Mouse (Mus musculus) CH12.LX (cell line): ENCODE measurements around the gene Ccdc6. TPM values are rescaled to one million over a fixed set of nuclear protein-coding genes. Genes with fewer than 3 reads are reported as not detected.

Source experiments
- DNase-seq: peaks from one replicate; pipeline ENCODE4 v3.0.0-alpha.2; 2013; ENCODE audit errors: extremely low read depth
- H3K27ac ChIP-seq: 2 replicates; pipeline ENCODE4 v1.5.1; 2012; ENCODE audit warnings: low read depth, mild to moderate bottlenecking, control low read depth, moderate library complexity; ENCODE audit not compliant: insufficient read depth
- H3K27me3 ChIP-seq: replicated peaks from 2 replicates; pipeline ENCODE3; 2012; ENCODE audit warnings: inconsistent platforms
- H3K36me3 ChIP-seq, 2 experiments: replicated peaks in 1 of 2; 2 replicates each; pipeline versions ENCODE3 to v1.6.1; 2012; ENCODE audit warnings: inconsistent platforms in 1 of 2, low read length in 1 of 2, mild to moderate bottlenecking in 1 of 2, mixed read lengths in 1 of 2, moderate library complexity in 1 of 2; ENCODE audit not compliant: control insufficient read depth in 1 of 2, insufficient read depth in 1 of 2
- H3K4me1 ChIP-seq, 2 experiments: 2 replicates each; pipeline ENCODE4 v1.6.1; 2012; ENCODE audit warnings: inconsistent platforms in 1 of 2, moderate library complexity in 1 of 2; ENCODE audit not compliant: insufficient read depth in 2 of 2, control insufficient read depth in 1 of 2
- H3K4me2 ChIP-seq: 2 replicates; pipeline ENCODE4 v1.6.1; 2012; ENCODE audit warnings: low read depth, mild to moderate bottlenecking, control low read depth; ENCODE audit not compliant: poor library complexity, insufficient read depth, severe bottlenecking
- H3K4me3 ChIP-seq, 3 experiments: fragments of 150-350 bp in 1 of 3; sonication (generic) in 1 of 3; replicated peaks in 1 of 3; 2 replicates each; pipeline versions ENCODE3 to v1.5.1; 2011 to 2012; ENCODE audit warnings: low read depth in 2 of 3, low read length in 2 of 3, mild to moderate bottlenecking in 2 of 3, moderate library complexity in 2 of 3, control low read depth in 1 of 3, improper control_type of control experiment in 1 of 3, inconsistent platforms in 1 of 3, mixed read lengths in 1 of 3; ENCODE audit not compliant: poor library complexity in 1 of 3
- H3K79me2 ChIP-seq: replicated peaks from 2 replicates; pipeline ENCODE4 v1.6.1; 2012; ENCODE audit warnings: mild to moderate bottlenecking, moderate library complexity; ENCODE audit not compliant: control insufficient read depth, poor library complexity, insufficient read depth, severe bottlenecking; ENCODE audit errors: extremely low read depth
- H3K9ac ChIP-seq: 2 replicates; pipeline ENCODE4 v1.6.1; 2012; ENCODE audit warnings: low read depth, mild to moderate bottlenecking, control low read depth, moderate library complexity; ENCODE audit not compliant: insufficient read depth
- H3K9me3 ChIP-seq: replicated peaks from 2 replicates; pipeline ENCODE3; 2012; ENCODE audit warnings: low read length, inconsistent platforms, mixed read lengths
- BHLHE40 ChIP-seq: IDR thresholded peaks from 2 replicates; pipeline ENCODE4 v1.6.1; 2011; ENCODE audit warnings: mild to moderate bottlenecking, low read depth, low read length, improper control_type of control experiment
- CHD1 ChIP-seq: IDR thresholded peaks from 2 replicates; pipeline ENCODE4 v1.6.1; 2012; ENCODE audit warnings: low read depth, low read length, improper control_type of control experiment, inconsistent platforms
- CTCF ChIP-seq, 2 experiments: IDR thresholded peaks in 1 of 2; conservative IDR thresholded peaks in 1 of 2; 2 replicates each; pipeline ENCODE4 v1.5.1; 2011 to 2012; ENCODE audit warnings: low read depth in 2 of 2, low read length in 2 of 2, improper control_type of control experiment in 1 of 2, inconsistent platforms in 1 of 2, mild to moderate bottlenecking in 1 of 2, moderate library complexity in 1 of 2
- ELF1 ChIP-seq: IDR thresholded peaks from 2 replicates; pipeline ENCODE4 v1.6.1; 2014; ENCODE audit warnings: low read depth, mild to moderate bottlenecking, inconsistent platforms, low read length, improper control_type of control experiment
- EP300 ChIP-seq: IDR thresholded peaks from 2 replicates; pipeline ENCODE4 v1.6.1; 2011; ENCODE audit warnings: low read length, improper control_type of control experiment
- ETS1 ChIP-seq: conservative IDR thresholded peaks from 2 replicates; pipeline ENCODE4 v1.6.1; 2012; ENCODE audit warnings: low read depth, mild to moderate bottlenecking, inconsistent platforms, low read length, improper control_type of control experiment, moderate library complexity
- HCFC1 ChIP-seq: IDR thresholded peaks from 2 replicates; pipeline ENCODE4 v1.6.1; 2012; ENCODE audit warnings: low read depth, mild to moderate bottlenecking, inconsistent platforms, low read length, improper control_type of control experiment
- IRF4 ChIP-seq: IDR thresholded peaks from 2 replicates; pipeline ENCODE4 v1.6.1; 2014; ENCODE audit warnings: low read depth, mild to moderate bottlenecking, inconsistent platforms, low read length, improper control_type of control experiment
- JUND ChIP-seq: conservative IDR thresholded peaks from 2 replicates; pipeline ENCODE4 v1.6.1; 2011; ENCODE audit warnings: low read depth, low read length, improper control_type of control experiment
- KAT2A ChIP-seq: IDR thresholded peaks from 2 replicates; pipeline ENCODE4 v1.6.1; 2012; ENCODE audit warnings: low read length, improper control_type of control experiment, inconsistent platforms; ENCODE audit not compliant: insufficient replicate concordance
- MEF2A ChIP-seq: IDR thresholded peaks from 2 replicates; pipeline ENCODE4 v1.6.1; 2014; ENCODE audit warnings: low read depth, mild to moderate bottlenecking, inconsistent platforms, low read length, improper control_type of control experiment, borderline replicate concordance
- MXI1 ChIP-seq: IDR thresholded peaks from 2 replicates; pipeline ENCODE4 v1.6.1; 2011; ENCODE audit warnings: mild to moderate bottlenecking, low read depth, low read length, improper control_type of control experiment
- MYC ChIP-seq: IDR thresholded peaks from 2 replicates; pipeline ENCODE4 v1.6.1; 2011; ENCODE audit warnings: low read depth, mild to moderate bottlenecking, improper control_type of control experiment, low read length
- NELFE ChIP-seq: IDR thresholded peaks from 2 replicates; pipeline ENCODE4 v1.6.1; 2011; ENCODE audit warnings: low read depth, low read length, improper control_type of control experiment
- NRF1 ChIP-seq: IDR thresholded peaks from 2 replicates; pipeline ENCODE4 v1.6.1; 2014; ENCODE audit warnings: low read depth, mild to moderate bottlenecking, inconsistent platforms, low read length, improper control_type of control experiment, moderate library complexity
- POLR2A ChIP-seq: IDR thresholded peaks from 2 replicates; pipeline ENCODE4 v1.6.1; 2011; ENCODE audit warnings: low read depth, mild to moderate bottlenecking, improper control_type of control experiment, low read length
- POLR2AphosphoS2 ChIP-seq: IDR thresholded peaks from 2 replicates; pipeline ENCODE4 v1.6.1; 2011; ENCODE audit warnings: low read depth, low read length, improper control_type of control experiment
- RAD21 ChIP-seq: IDR thresholded peaks from 2 replicates; pipeline ENCODE4 v1.6.1; 2011; ENCODE audit warnings: low read depth, mild to moderate bottlenecking, low read length, improper control_type of control experiment, moderate library complexity
- RCOR1 ChIP-seq: conservative IDR thresholded peaks from 2 replicates; pipeline ENCODE4 v1.6.1; 2012; ENCODE audit warnings: low read depth, mild to moderate bottlenecking, inconsistent platforms, low read length, improper control_type of control experiment
- SIN3A ChIP-seq: IDR thresholded peaks from 2 replicates; pipeline ENCODE4 v1.6.1; 2012; ENCODE audit warnings: low read length, improper control_type of control experiment, inconsistent platforms
- SMC3 ChIP-seq: IDR thresholded peaks from 2 replicates; pipeline ENCODE4 v1.6.1; 2011; ENCODE audit warnings: low read depth, low read length, improper control_type of control experiment
- TCF12 ChIP-seq: IDR thresholded peaks from 2 replicates; pipeline ENCODE4 v1.6.1; 2014; ENCODE audit warnings: low read depth, mild to moderate bottlenecking, inconsistent platforms, low read length, improper control_type of control experiment
- UBTF ChIP-seq: IDR thresholded peaks from 2 replicates; pipeline ENCODE4 v1.6.1; 2012; ENCODE audit warnings: low read depth, mild to moderate bottlenecking, inconsistent platforms, low read length, improper control_type of control experiment, moderate library complexity
- USF1 ChIP-seq: IDR thresholded peaks from 2 replicates; pipeline ENCODE4 v1.6.1; 2014; ENCODE audit warnings: low read depth, mild to moderate bottlenecking, inconsistent platforms, low read length, improper control_type of control experiment
- USF2 ChIP-seq: conservative IDR thresholded peaks from 2 replicates; pipeline ENCODE4 v1.6.1; 2011; ENCODE audit warnings: low read depth, low read length, improper control_type of control experiment
- ZC3H11A ChIP-seq: IDR thresholded peaks from 2 replicates; pipeline ENCODE4 v1.6.1; 2012; ENCODE audit warnings: low read depth, mild to moderate bottlenecking, inconsistent platforms, low read length, improper control_type of control experiment
- ZKSCAN1 ChIP-seq: IDR thresholded peaks from 2 replicates; pipeline ENCODE4 v1.6.1; 2012; ENCODE audit warnings: low read depth, inconsistent platforms, low read length, improper control_type of control experiment, borderline replicate concordance
- ZMIZ1 ChIP-seq: IDR thresholded peaks from 2 replicates; pipeline ENCODE4 v1.6.1; 2012; ENCODE audit warnings: low read depth, mild to moderate bottlenecking, inconsistent platforms, low read length, improper control_type of control experiment
- ZNF384 ChIP-seq: IDR thresholded peaks from 2 replicates; pipeline ENCODE4 v1.6.1; 2012; ENCODE audit warnings: low read depth, low read length, improper control_type of control experiment, inconsistent platforms
- dilution Hi-C: fragments of 300-500 bp; cut with MboI; formaldehyde crosslinking; loops from 2 replicates; pipeline ENCODE4 v1.14.3; 2020; ENCODE audit warnings: low sequenced_read_pairs; ENCODE audit not compliant: extremely low pct_unique_long_range_greater_than_20kb, extremely low pct_ligation_motif_present
- in situ Hi-C: fragments of 300-500 bp; cut with MboI; formaldehyde crosslinking; loops from 3 replicates; pipeline ENCODE4 v1.14.3; 2019; ENCODE audit warnings: low sequenced_read_pairs, low pct_ligation_motif_present, low pct_unique_long_range_greater_than_20kb, mixed read lengths
- polyA plus RNA-seq: library from polyadenylated mRNA; unstranded; fragments of >175 nt; gene quantifications from 2 replicates; pipeline ENCODE4 v1.2.1, GENCODE M21; 2012; ENCODE audit warnings: low read depth; ENCODE audit not compliant: insufficient read length
- total RNA-seq, 2 experiments: library from RNA; depleted of rRNA; stranded (reverse); fragments of 300-350 nt in 1 of 2; fragments of >200 nt in 1 of 2; gene quantifications; 2 replicates each; pipeline ENCODE4 v1.2.3; 2012 to 2014

Gene Ccdc6
- total and polyA plus RNA-seq, 3 experiments, result 19.7 to 36.7 (median 33.5) TPM

DNA sequence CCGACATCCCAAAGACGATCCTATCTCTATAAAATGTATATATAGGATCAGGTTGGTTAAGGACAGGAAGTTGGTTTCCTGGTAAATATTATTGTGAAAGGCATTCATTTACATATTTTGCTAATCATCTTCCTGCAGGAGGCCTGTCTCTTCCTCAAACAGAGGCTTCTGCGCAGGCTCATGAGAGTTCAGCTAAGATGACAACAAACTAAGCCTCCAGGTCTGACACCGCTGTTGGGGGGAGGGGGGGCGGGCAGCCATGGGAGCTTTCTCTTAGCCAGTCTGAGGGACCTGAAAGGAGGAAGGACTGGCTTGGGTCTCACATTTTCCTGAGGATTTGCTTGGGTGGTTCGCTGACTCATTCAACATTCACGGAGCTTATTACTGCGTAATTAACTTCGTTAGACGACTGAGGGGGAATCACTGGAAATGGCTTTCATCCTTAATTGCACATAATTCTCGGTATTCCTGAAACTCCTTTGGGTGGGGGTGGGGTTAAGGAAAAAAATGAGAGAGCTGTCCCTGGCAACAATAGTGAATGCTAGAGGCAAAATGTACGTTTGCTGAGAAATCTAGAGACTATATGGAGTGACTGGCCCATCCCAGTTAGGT lies 104.1 kb downstream of the Ccdc6 start:
- Histone ChIP-seq H3K4me1 (peaks cover 2 to 25% of the 10 kb centered on the region in 2 experiments; a peak in 2 of 4 replicates), H3K9ac (no peak overlapping the region), H3K27me3 (no peaks in the 10 kb centered on the region), H3K9me3 (no peaks in the 10 kb centered on the region), H3K27ac (no peak overlapping the region), H3K79me2 (no peaks in the 10 kb centered on the region), H3K4me3 (no peak overlapping the region), H3K36me3 (no peaks in the 10 kb centered on the region), H3K4me2 (no peak overlapping the region)
- dilution Hi-C loops (no loop called here), in situ Hi-C loops (no loop called here)
- no peak for DNase-seq
- no peak for TF ChIP-seq NELFE
- TF ChIP-seq HCFC1, result no peak
- TF ChIP-seq IRF4, result no peak
- TF ChIP-seq RCOR1, result no peak
- no peak for TF ChIP-seq SMC3
- TF ChIP-seq ELF1, result no peak
- TF ChIP-seq RAD21, result no peak
- no peak for TF ChIP-seq CTCF (conservative IDR thresholded peaks at IDR 0.05 in 1 of 2, IDR thresholded peaks at IDR 0.05 in 1 of 2; ENCODE audit: low read depth in 2 of 2, low read length in 2 of 2)
- TF ChIP-seq CHD1, result no peak
- no peak for TF ChIP-seq ZMIZ1
- TF ChIP-seq KAT2A, result no peak
- TF ChIP-seq UBTF, result no peak
- TF ChIP-seq SIN3A, result no peak
- no peak for TF ChIP-seq ZC3H11A
- no peak for TF ChIP-seq POLR2A
- TF ChIP-seq MYC, result no peak
- TF ChIP-seq NRF1, result no peak
- TF ChIP-seq POLR2AphosphoS2, result no peak
- no peak for TF ChIP-seq ZKSCAN1

GRCm38 (mm10) chr10:70204505-70205399 lies 107.8 kb downstream of the Ccdc6 start, which contains the start of gene Mrln:
TSS of gene Mrln (plus strand) at chr10:70204664.
- no peak within 1 kb of the TSS for H3K4me3 ChIP-seq
- no peaks in the 10 kb centered on the region for H3K79me2 ChIP-seq
- no peak for TF ChIP-seq RCOR1
- TF ChIP-seq EP300, result no peak
- no peak for TF ChIP-seq CHD1
- TF ChIP-seq MEF2A, result no peak
- no peak for TF ChIP-seq IRF4
- TF ChIP-seq ETS1, result no peak
- TF ChIP-seq NELFE, result no peak
- TF ChIP-seq ZNF384, result no peak
- no peak for TF ChIP-seq TCF12
- TF ChIP-seq MXI1, result no peak
- TF ChIP-seq USF1, result no peak
- no peak for TF ChIP-seq USF2
- no peak for TF ChIP-seq SIN3A
- no peak for TF ChIP-seq BHLHE40
- no peak for TF ChIP-seq JUND
- TF ChIP-seq ZKSCAN1, result no peak
- TF ChIP-seq, all 38 proteins: peak for 0
- DNase-seq, result no peak
- H3K4me1 ChIP-seq, result peaks cover 0 to 12% of the 10 kb centered on the region in 2 experiments; a peak in 1 of 4 replicates
- H3K36me3 ChIP-seq, result no peaks in the 10 kb centered on the region
- no peak within 1 kb of the TSS for H3K27ac ChIP-seq
- dilution Hi-C loops (no loop called here), in situ Hi-C loops (no loop called here)
- H3K27me3 ChIP-seq, result no peaks in the 10 kb centered on the region
- no peak within 1 kb of the TSS for H3K9ac ChIP-seq
- no peak within 1 kb of the TSS for H3K4me2 ChIP-seq
- H3K9me3 ChIP-seq, result no peaks in the 10 kb centered on the region
